Mouse (Mus musculus) kidney, embryonic 14.5 days (tissue): ENCODE results near the gene Vegfa. TPM values are rescaled to one million over a fixed set of nuclear protein-coding genes. Genes with fewer than 3 reads are reported as not detected.

Source experiments
- ATAC-seq: fragments of 200-750 bp; cut with Nextera tagmentation; 2 replicates; pipeline ENCODE4 v1.8.0; 2017; ENCODE audit warnings: moderate number of reproducible peaks, mild to moderate bottlenecking, moderate TSS enrichment, moderate library complexity; ENCODE audit not compliant: low FRiP score, low TSS enrichment
- H3K27ac ChIP-seq: fragments of 300-500 bp; sonication (generic); 2 replicates; pipeline ENCODE4 v1.5.1; 2014; ENCODE audit warnings: low read depth, mild to moderate bottlenecking, low read length, moderate library complexity, mixed read lengths
- H3K27me3 ChIP-seq: fragments of 300-500 bp; sonication (generic); 2 replicates; pipeline ENCODE4 v1.6.1; 2014; ENCODE audit warnings: mild to moderate bottlenecking, low read length; ENCODE audit not compliant: control insufficient read depth, insufficient read depth
- H3K36me3 ChIP-seq: fragments of 300-500 bp; sonication (generic); 2 replicates; pipeline ENCODE4 v1.6.1; 2014; ENCODE audit warnings: low read length, mixed read lengths; ENCODE audit not compliant: control insufficient read depth, insufficient read depth
- H3K4me1 ChIP-seq: fragments of 300-500 bp; sonication (generic); 2 replicates; pipeline ENCODE4 v1.6.1; 2014; ENCODE audit warnings: low read length, mixed read lengths; ENCODE audit not compliant: control insufficient read depth, insufficient read depth
- H3K4me2 ChIP-seq: fragments of 300-500 bp; sonication (generic); replicated peaks from 2 replicates; pipeline ENCODE4 v1.6.1; 2014; ENCODE audit warnings: low read depth, mild to moderate bottlenecking, low read length
- H3K4me3 ChIP-seq: fragments of 300-500 bp; sonication (generic); 2 replicates; pipeline ENCODE4 v1.5.1; 2014; ENCODE audit warnings: mild to moderate bottlenecking, low read length
- H3K9ac ChIP-seq: fragments of 300-500 bp; sonication (generic); 2 replicates; pipeline ENCODE4 v1.6.1; 2014; ENCODE audit warnings: low read depth, mild to moderate bottlenecking, low read length, moderate library complexity
- H3K9me3 ChIP-seq: fragments of 300-500 bp; sonication (generic); 2 replicates; pipeline ENCODE4 v1.6.1; 2016; ENCODE audit warnings: low read length; ENCODE audit not compliant: control insufficient read depth
- WGBS: fragments of 180-500 bp; shearing (Covaris S2); extraction: QIAGEN DNeasy Blood & Tissue Kit; methylation state at CpG from one replicate; pipeline ENCODE4 v1.1.7; 2014; 5-methylcytosine and 5-hydroxymethylcytosine counted together
- polyA plus RNA-seq: library from polyadenylated mRNA; unstranded; fragments of >200 nt; fragmentation: Nextera tagmentation; extraction: Ambion mirVana; gene quantifications from 2 replicates; pipeline ENCODE4 v1.2.1, GENCODE M21; 2014

Gene Vegfa
- polyA plus RNA-seq, 1 experiment from 2014 or later, result 8.2 TPM

GRCm38 (mm10) chr17:46056288-46056687 lies 24.1 kb upstream of the Vegfa start:
- Histone ChIP-seq H3K9me3 (no peaks in the 10 kb centered on the region), H3K9ac (no peak overlapping the region), H3K36me3 (no peaks in the 10 kb centered on the region), H3K4me2 (no peak overlapping the region), H3K27ac (no peak overlapping the region), H3K27me3 (no peaks in the 10 kb centered on the region), H3K4me1 (peaks cover 17% of the 10 kb centered on the region), H3K4me3 (no peak overlapping the region)
- 55% methylated on average over 7 of the region's 7 CpGs for WGBS
- no peak for ATAC-seq

GRCm38 (mm10) chr17:46055736-46056135 lies 23.6 kb upstream of the Vegfa start:
- Histone ChIP-seq H3K4me2 (no peak overlapping the region), H3K27me3 (no peaks in the 10 kb centered on the region), H3K4me3 (no peak overlapping the region), H3K4me1 (peaks cover 17% of the 10 kb centered on the region), H3K9me3 (no peaks in the 10 kb centered on the region), H3K27ac (no peak overlapping the region), H3K9ac (no peak overlapping the region), H3K36me3 (no peaks in the 10 kb centered on the region)
- 74% methylated on average over 7 of the region's 7 CpGs for WGBS
- no peak for ATAC-seq

- no peaks in the 10 kb centered on the region for H3K27me3 ChIP-seq
- H3K9me3 ChIP-seq, result peaks cover under 1% of the 10 kb centered on the region; the same call in 1 of the 2 replicates
- H3K4me1 ChIP-seq, result peaks cover 32% of the 10 kb centered on the region
- no peak for ATAC-seq
- H3K9ac ChIP-seq, result no peak overlapping the region
- H3K27ac ChIP-seq, result no peak overlapping the region
- no peak overlapping the region for H3K4me2 ChIP-seq
- 66% methylated on average over 7 of the region's 7 CpGs for WGBS
- no peak overlapping the region for H3K4me3 ChIP-seq
- no peaks in the 10 kb centered on the region for H3K36me3 ChIP-seq
These were observed 21.2 kb upstream of the Vegfa start for GRCm38 (mm10) chr17:46053291-46053842.

- Histone ChIP-seq H3K27ac (no peak overlapping the region; the same call in 1 of the 2 replicates), H3K36me3 (no peaks in the 10 kb centered on the region), H3K9me3 (peaks cover 4% of the 10 kb centered on the region), H3K9ac (no peak overlapping the region), H3K27me3 (no peaks in the 10 kb centered on the region), H3K4me1 (peaks cover 32% of the 10 kb centered on the region), H3K4me2 (no peak overlapping the region), H3K4me3 (no peak overlapping the region)
- 20% methylated on average over 3 of the region's 3 CpGs for WGBS
- peak; percentile 50; the same call in 1 of the 2 replicates for ATAC-seq
These were observed 20.0 kb upstream of the Vegfa start for GRCm38 (mm10) chr17:46052146-46052545.

GRCm38 (mm10) chr17:46051356-46051755 lies 19.2 kb upstream of the Vegfa start:
- Histone ChIP-seq H3K27me3 (no peaks in the 10 kb centered on the region), H3K4me2 (no peak overlapping the region), H3K9ac (no peak overlapping the region), H3K9me3 (peaks cover 4% of the 10 kb centered on the region), H3K27ac (no peak overlapping the region; the same call in 1 of the 2 replicates), H3K36me3 (no peaks in the 10 kb centered on the region), H3K4me3 (no peak overlapping the region), H3K4me1 (peaks cover 32% of the 10 kb centered on the region)
- ATAC-seq, result no peak
- 68% methylated on average over 5 of the region's 5 CpGs for WGBS

GRCm38 (mm10) chr17:46049567-46049966 lies 17.4 kb upstream of the Vegfa start:
- Histone ChIP-seq H3K27me3 (no peaks in the 10 kb centered on the region), H3K4me3 (no peak overlapping the region), H3K27ac (peak overlapping the region; percentile 30; the same call in 1 of the 2 replicates), H3K4me2 (no peak overlapping the region), H3K9ac (no peak overlapping the region), H3K4me1 (peaks cover 32% of the 10 kb centered on the region), H3K9me3 (peaks cover 4% of the 10 kb centered on the region), H3K36me3 (no peaks in the 10 kb centered on the region)
- WGBS, result 13% methylated on average over 4 of the region's 4 CpGs
- ATAC-seq, result peak; percentile 26; the same call in 1 of the 2 replicates

- Histone ChIP-seq H3K27me3 (no peaks in the 10 kb centered on the region), H3K4me2 (no peak overlapping the region), H3K27ac (no peak overlapping the region), H3K9me3 (peaks cover 4% of the 10 kb centered on the region), H3K9ac (no peak overlapping the region), H3K4me3 (no peak overlapping the region), H3K4me1 (peaks cover 30% of the 10 kb centered on the region), H3K36me3 (no peaks in the 10 kb centered on the region)
- ATAC-seq, result no peak
- WGBS, result 95% methylated on average over 4 of the region's 4 CpGs
These were observed 16.0 kb upstream of the Vegfa start for GRCm38 (mm10) chr17:46048184-46048583.

GRCm38 (mm10) chr17:46045742-46046141 lies 13.6 kb upstream of the Vegfa start:
- H3K27ac ChIP-seq, result no peak overlapping the region
- WGBS, result 88% methylated on average over 8 of the region's 8 CpGs

GRCm38 (mm10) chr17:46044953-46045352 lies 12.8 kb upstream of the Vegfa start:
- Histone ChIP-seq H3K36me3 (no peaks in the 10 kb centered on the region), H3K4me3 (no peak overlapping the region), H3K27me3 (no peaks in the 10 kb centered on the region), H3K4me1 (peaks cover 16% of the 10 kb centered on the region), H3K27ac (no peak overlapping the region), H3K4me2 (no peak overlapping the region), H3K9ac (no peak overlapping the region), H3K9me3 (peaks cover 4% of the 10 kb centered on the region)
- ATAC-seq, result no peak
- 94% methylated on average over 5 of the region's 5 CpGs for WGBS

More at GRCm38 (mm10) chr17:46045742-46046141, 13.6 kb upstream of the Vegfa start:
- peaks cover 4% of the 10 kb centered on the region for H3K9me3 ChIP-seq
- H3K4me2 ChIP-seq, result no peak overlapping the region
- ATAC-seq, result no peak
- H3K27me3 ChIP-seq, result no peaks in the 10 kb centered on the region
- H3K9ac ChIP-seq, result no peak overlapping the region
- no peak overlapping the region for H3K4me3 ChIP-seq
- H3K36me3 ChIP-seq, result no peaks in the 10 kb centered on the region
- H3K4me1 ChIP-seq, result peaks cover 17% of the 10 kb centered on the region
